Mouse (Mus musculus): ENCODE results near the gene Sae1.

- TF ChIP-seq CTCF (IDR thresholded peaks at IDR 0.05; ENCODE audit: insufficient read depth, low read length) (no peak), POLR2A (IDR thresholded peaks at IDR 0.05; ENCODE audit: borderline replicate concordance, extremely low read depth, low read depth, low read length) (no peak)
Measured at GRCm38 (mm10) chr7:16406978-16407377, 19.4 kb upstream of the Sae1 start.

All from lung, adult 2 months (tissue).